Mouse (Mus musculus): ENCODE data around the gene Il31. TPM values are rescaled to one million over a fixed set of nuclear protein-coding genes. Genes with fewer than 3 reads are reported as not detected.

The Il31 gene
- polyA plus RNA-seq, 1 experiment from 2014 or later = not detected

GRCm38 (mm10) chr5:123436071-123436779 lies 53.1 kb downstream of the Il31 start:
- Histone ChIP-seq H3K36me3 (peaks cover 4% of the 10 kb centered on the region; the same call in 1 of the 2 replicates), H3K4me3 (no peak overlapping the region), H3K9ac (no peak overlapping the region), H3K9me3 (replicated peaks) (no peaks in the 10 kb centered on the region), H3K4me1 (replicated peaks) (peaks cover 30% of the 10 kb centered on the region), H3K4me2 (no peak overlapping the region), H3K27me3 (no peaks in the 10 kb centered on the region), H3K27ac (no peak overlapping the region)
- 65% methylated on average over 8 of the region's 8 CpGs for WGBS
- ATAC-seq (replicated peaks; ENCODE audit: insufficient number of reproducible peaks, insufficient read depth, low FRiP score, low read depth) = no peak

DNA sequence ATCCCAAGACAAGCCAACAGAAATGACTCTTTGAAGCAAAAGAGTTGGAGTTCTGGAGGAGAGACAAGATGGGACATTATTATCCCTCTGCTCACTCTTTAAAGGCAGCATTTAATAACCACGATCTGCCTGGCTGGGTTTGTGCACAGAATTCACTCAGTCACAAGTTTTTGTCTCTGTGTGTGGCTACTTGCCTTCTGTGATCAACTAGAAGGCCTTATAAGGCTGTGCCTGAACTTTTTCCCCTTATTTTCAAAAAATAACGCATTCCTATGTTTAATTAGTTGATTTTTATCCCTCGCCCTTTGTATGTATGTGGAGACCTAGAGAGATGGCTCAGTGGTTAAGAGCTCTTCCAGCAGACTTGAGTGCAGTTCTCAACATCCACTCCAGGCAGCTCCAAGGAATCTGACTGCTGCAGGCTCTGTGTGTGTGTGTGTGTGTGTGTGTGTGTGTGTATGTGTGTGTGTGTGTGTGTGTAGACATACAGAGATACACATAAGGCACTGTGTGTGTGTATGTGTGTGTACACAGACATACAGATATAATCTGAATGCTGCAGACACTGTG lies 56.9 kb downstream of the Il31 start:
- Histone ChIP-seq H3K36me3 (no peaks in the 10 kb centered on the region), H3K27me3 (no peaks in the 10 kb centered on the region), H3K27ac (peak overlapping the region; percentile 62), H3K9ac (no peak overlapping the region), H3K4me3 (no peak overlapping the region), H3K4me2 (peak overlapping the region; percentile 25), H3K4me1 (replicated peaks) (peaks cover 28% of the 10 kb centered on the region), H3K9me3 (replicated peaks) (no peaks in the 10 kb centered on the region)
- ATAC-seq (replicated peaks; ENCODE audit: insufficient number of reproducible peaks, insufficient read depth, low FRiP score, low read depth) = no peak
- 54% methylated on average over 3 of the region's 3 CpGs for WGBS

GRCm38 (mm10) chr5:123431524-123432304 lies 57.6 kb downstream of the Il31 start:
- peak overlapping the region; percentile 25 for H3K4me2 ChIP-seq
- no peak; the same call in 1 of the 2 replicates for ATAC-seq (replicated peaks; ENCODE audit: insufficient number of reproducible peaks, insufficient read depth, low FRiP score, low read depth)

More at GRCm38 (mm10) chr5:123431524-123432304, 57.6 kb downstream of the Il31 start:
- H3K27me3 ChIP-seq = no peaks in the 10 kb centered on the region
- no peak overlapping the region for H3K9ac ChIP-seq
- H3K4me1 ChIP-seq (replicated peaks) = peaks cover 27% of the 10 kb centered on the region
- no peak overlapping the region for H3K4me3 ChIP-seq
- 53% methylated on average over 13 of the region's 13 CpGs for WGBS
- no peaks in the 10 kb centered on the region for H3K9me3 ChIP-seq (replicated peaks)
- H3K27ac ChIP-seq = peak overlapping the region; percentile 62
- no peaks in the 10 kb centered on the region for H3K36me3 ChIP-seq

Small RNAs within 50 kb of the gene (microRNA-seq; reads per million reads assigned to microRNA genes)
- 1.5 reads per million for gene Mir7647

Other genes starting within 250 kb of the Il31 start
- gene Wdr66, start 237.4 kb downstream of the Il31 start, polyA plus RNA-seq (2015; fragmentation: Nextera tagmentation; extraction: Ambion mirVana) = 2.1 and 3.5 TPM in 2 replicates
- 12.4 and 15.4 TPM in 2 replicates for gene Bcl7a, start 145.7 kb downstream of the Il31 start, polyA plus RNA-seq (2015; fragmentation: Nextera tagmentation; extraction: Ambion mirVana)
- 9.1 and 14.4 TPM in 2 replicates for gene Mlxip, start 94.7 kb downstream of the Il31 start, polyA plus RNA-seq (2015; fragmentation: Nextera tagmentation; extraction: Ambion mirVana)
- gene Lrrc43, start 184 bp downstream of the Il31 start, polyA plus RNA-seq (2015; fragmentation: Nextera tagmentation; extraction: Ambion mirVana) = 0.06 TPM in 2 replicates
- gene B3gnt4, start 21.0 kb upstream of the Il31 start, polyA plus RNA-seq (2015; fragmentation: Nextera tagmentation; extraction: Ambion mirVana) = 0.23 and 0.36 TPM in 2 replicates
- 88.4 and 97.6 TPM in 2 replicates for gene Diablo, start 34.7 kb upstream of the Il31 start, polyA plus RNA-seq (2015; fragmentation: Nextera tagmentation; extraction: Ambion mirVana)
- 0.18 and 2.6 TPM in 2 replicates for gene Gm49027, start 36.0 kb upstream of the Il31 start, polyA plus RNA-seq (2015; fragmentation: Nextera tagmentation; extraction: Ambion mirVana)
- 17.3 and 21.1 TPM in 2 replicates for gene Vps33a, start 83.5 kb upstream of the Il31 start, polyA plus RNA-seq (2015; fragmentation: Nextera tagmentation; extraction: Ambion mirVana)
- gene Clip1, start 195.1 kb upstream of the Il31 start, polyA plus RNA-seq (2015; fragmentation: Nextera tagmentation; extraction: Ambion mirVana) = 51.9 and 53.5 TPM in 2 replicates
- gene Zcchc8, start 231.6 kb upstream of the Il31 start, polyA plus RNA-seq (2015; fragmentation: Nextera tagmentation; extraction: Ambion mirVana) = 54.5 and 59.7 TPM in 2 replicates